Mouse (Mus musculus) kidney, adult 2 months (tissue): ENCODE measurements at regions not wholly inside any gene's neighbourhood (a gene's known extent, or its start where the extent isn't known, plus 50 kb on each side); places are given as distances from the start of the nearest gene placed in this dataset.
A peak's percentile ranks its signal among the peaks of the same experiment; 100 is the strongest.

Source experiments
- DNase-seq: peaks from one replicate; pipeline ENCODE4 v3.0.0; 2021
- H3K27ac ChIP-seq: fragments of 200-500 bp; 2 replicates; pipeline ENCODE4 v1.5.1; 2012; ENCODE audit warnings: low read depth, low read length, control low read depth, inconsistent platforms; ENCODE audit not compliant: insufficient read depth
- H3K27me3 ChIP-seq: fragments of 200-500 bp; replicated peaks from 2 replicates; pipeline ENCODE4 v1.6.1; 2012; ENCODE audit warnings: mild to moderate bottlenecking, moderate library complexity, low read length, inconsistent platforms; ENCODE audit not compliant: control insufficient read depth, insufficient read depth
- H3K36me3 ChIP-seq: fragments of 200-500 bp; 2 replicates; pipeline ENCODE4 v1.6.1; 2012; ENCODE audit warnings: mild to moderate bottlenecking, moderate library complexity, low read length, inconsistent platforms; ENCODE audit not compliant: control insufficient read depth, insufficient read depth
- H3K4me1 ChIP-seq: fragments of 200-500 bp; 2 replicates; pipeline ENCODE4 v1.6.1; 2011; ENCODE audit warnings: low read length; ENCODE audit not compliant: control insufficient read depth, insufficient read depth
- H3K4me3 ChIP-seq: fragments of 200-500 bp; 2 replicates; pipeline ENCODE4 v1.5.1; 2011; ENCODE audit warnings: mild to moderate bottlenecking, low read depth, low read length, control low read depth; ENCODE audit not compliant: insufficient read depth
- CTCF ChIP-seq: fragments of 200-500 bp; conservative IDR thresholded peaks from 2 replicates; pipeline ENCODE4 v1.5.1; 2011; ENCODE audit warnings: low read depth, mild to moderate bottlenecking, control low read depth, low read length, moderate library complexity, mixed read lengths; ENCODE audit not compliant: insufficient read depth, insufficient read length
- POLR2A ChIP-seq: fragments of 200-500 bp; IDR thresholded peaks from one replicate; pipeline ENCODE4 v1.6.1; 2011; ENCODE audit warnings: low read depth, low read length, control low read depth
- WGBS: fragments of 180-500 bp; shearing (Covaris S2); methylation state at CpG from one replicate; pipeline ENCODE4 v1.1.7; 2018; 5-methylcytosine and 5-hydroxymethylcytosine counted together

- Histone ChIP-seq H3K27me3 (no peaks in the 10 kb centered on the region), H3K27ac (no peak overlapping the region), H3K4me3 (no peak overlapping the region), H3K36me3 (no peaks in the 10 kb centered on the region), H3K4me1 (no peaks in the 10 kb centered on the region)
- DNase-seq: no peak
- TF ChIP-seq CTCF: no peak
- 91% methylated on average over 2 of the region's 2 CpGs for WGBS
These were observed 705.8 kb upstream of the Ddx18 start for GRCm38 (mm10) chr1:122273579-122273978.

GRCm38 (mm10) chr1:122243031-122243430 lies 675.2 kb upstream of the Ddx18 start:
- Histone ChIP-seq H3K4me3 (no peak overlapping the region), H3K36me3 (no peaks in the 10 kb centered on the region), H3K27me3 (no peaks in the 10 kb centered on the region), H3K27ac (no peak overlapping the region), H3K4me1 (no peaks in the 10 kb centered on the region)
- WGBS: 65% methylated on average over 2 of the region's 2 CpGs
- TF ChIP-seq POLR2A: no peak
- no peak for DNase-seq

DNA sequence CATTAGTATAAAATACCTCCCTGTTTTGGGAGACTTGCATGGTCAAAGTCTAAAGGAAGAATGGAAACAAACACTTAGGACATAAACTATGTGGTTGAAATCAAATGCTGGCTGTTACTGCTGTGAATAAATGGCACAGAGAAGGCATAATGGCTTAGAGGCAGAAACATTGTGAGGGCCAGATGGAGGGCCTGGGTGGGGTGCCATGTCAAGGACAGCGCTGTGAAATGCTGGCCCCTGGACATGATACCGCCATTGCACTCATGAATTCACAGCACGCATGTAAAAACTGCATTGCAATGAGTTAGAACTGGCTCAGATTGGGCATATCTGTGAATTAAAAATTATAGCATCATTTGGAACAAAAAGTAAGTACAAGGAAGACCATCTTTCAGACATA lies 673.7 kb upstream of the Ddx18 start:
- Histone ChIP-seq H3K36me3 (no peaks in the 10 kb centered on the region), H3K27ac (no peak overlapping the region), H3K4me3 (no peak overlapping the region), H3K4me1 (no peaks in the 10 kb centered on the region), H3K27me3 (no peaks in the 10 kb centered on the region)
- 95% methylated on average over 3 of the region's 3 CpGs for WGBS
- TF ChIP-seq POLR2A (no peak), CTCF (no peak)
- DNase-seq: no peak

DNA sequence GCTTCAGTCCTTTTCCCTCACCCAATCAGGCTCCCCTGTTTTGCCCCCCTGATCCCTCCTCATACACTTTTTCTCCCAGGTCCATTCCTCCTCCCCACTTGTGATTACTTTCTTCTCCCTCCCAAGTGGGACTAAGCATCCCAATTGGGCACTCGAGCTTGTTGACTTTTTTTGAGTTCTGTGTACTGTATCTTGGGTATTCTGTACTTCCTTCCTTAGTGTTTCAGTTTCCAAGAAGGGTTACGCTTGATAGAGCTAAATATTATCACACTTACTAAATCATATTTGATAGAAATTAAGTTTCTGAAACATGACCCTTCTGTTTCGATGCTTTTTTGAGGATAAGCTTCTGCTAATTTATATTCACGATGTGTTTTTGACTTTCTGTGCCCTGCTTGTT lies 662.7 kb upstream of the Ddx18 start:
- 68% methylated on average over 4 of the region's 4 CpGs for WGBS
- no peak for DNase-seq
- H3K36me3 ChIP-seq: no peaks in the 10 kb centered on the region
- no peak overlapping the region for H3K4me3 ChIP-seq
- no peak for TF ChIP-seq CTCF
- TF ChIP-seq POLR2A: no peak
- H3K4me1 ChIP-seq: no peaks in the 10 kb centered on the region
- no peak overlapping the region for H3K27ac ChIP-seq
- H3K27me3 ChIP-seq: no peaks in the 10 kb centered on the region

GRCm38 (mm10) chr1:122212484-122212883 lies 644.7 kb upstream of the Ddx18 start:
- Histone ChIP-seq H3K4me3 (no peak overlapping the region), H3K4me1 (no peaks in the 10 kb centered on the region), H3K36me3 (no peaks in the 10 kb centered on the region), H3K27ac (no peak overlapping the region), H3K27me3 (no peaks in the 10 kb centered on the region)
- 23% methylated on average over 2 of the region's 2 CpGs for WGBS
- TF ChIP-seq CTCF (no peak), POLR2A (no peak)
- DNase-seq: no peak

GRCm38 (mm10) chr1:122208619-122209018 lies 640.8 kb upstream of the Ddx18 start:
- no peak for DNase-seq
- no peaks in the 10 kb centered on the region for H3K4me1 ChIP-seq
- TF ChIP-seq CTCF: no peak
- no peak for TF ChIP-seq POLR2A
- H3K36me3 ChIP-seq: no peaks in the 10 kb centered on the region
- no peak overlapping the region for H3K27ac ChIP-seq
- no peaks in the 10 kb centered on the region for H3K27me3 ChIP-seq
- no peak overlapping the region for H3K4me3 ChIP-seq
- 81% methylated on average over 2 of the region's 2 CpGs for WGBS

- H3K36me3 ChIP-seq: no peaks in the 10 kb centered on the region
- 74% methylated on average over 2 of the region's 2 CpGs for WGBS
These were observed 601.8 kb upstream of the Ddx18 start for GRCm38 (mm10) chr1:122169547-122169946.

DNA sequence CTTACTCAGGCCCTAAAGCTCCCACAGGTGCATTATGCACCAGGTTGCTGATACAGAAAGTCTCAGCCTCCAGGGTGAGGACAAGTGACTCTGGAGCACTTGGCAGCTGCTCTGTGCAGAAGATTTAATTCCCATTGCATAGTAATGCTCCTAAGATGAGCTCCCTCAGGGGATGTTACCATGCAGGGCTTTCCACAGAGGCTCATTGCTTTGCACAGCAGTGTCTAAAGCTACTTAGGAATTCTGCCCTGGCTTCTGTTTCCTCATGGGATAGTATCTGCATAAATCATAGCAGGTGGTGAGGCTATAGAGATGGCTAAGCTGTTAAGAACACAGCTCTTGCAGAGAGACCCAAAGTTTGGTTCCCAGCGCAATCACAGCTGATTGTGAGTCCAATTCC lies 594.0 kb upstream of the Ddx18 start:
- TF ChIP-seq CTCF (no peak), POLR2A (no peak)
- no peaks in the 10 kb centered on the region for H3K27me3 ChIP-seq
- WGBS: 95% methylated on average over 1 of the region's 1 CpGs
- no peak overlapping the region for H3K27ac ChIP-seq
- DNase-seq: no peak
- no peaks in the 10 kb centered on the region for H3K36me3 ChIP-seq
- no peak overlapping the region for H3K4me3 ChIP-seq
- no peaks in the 10 kb centered on the region for H3K4me1 ChIP-seq

More at GRCm38 (mm10) chr1:122169547-122169946, 601.8 kb upstream of the Ddx18 start:
- H3K4me3 ChIP-seq: no peak overlapping the region
- peak; percentile 4 for DNase-seq
- no peak overlapping the region for H3K27ac ChIP-seq
- TF ChIP-seq POLR2A: no peak
- TF ChIP-seq CTCF: no peak; the same call in 1 of the 2 replicates
- H3K27me3 ChIP-seq: no peaks in the 10 kb centered on the region
- no peaks in the 10 kb centered on the region for H3K4me1 ChIP-seq

- Histone ChIP-seq H3K36me3 (no peaks in the 10 kb centered on the region), H3K27ac (no peak overlapping the region), H3K27me3 (no peaks in the 10 kb centered on the region), H3K4me1 (no peaks in the 10 kb centered on the region), H3K4me3 (no peak overlapping the region)
- peak; percentile 1 for DNase-seq
- no peak for TF ChIP-seq POLR2A
- no peak for TF ChIP-seq CTCF
These were observed 573.6 kb upstream of the Ddx18 start for GRCm38 (mm10) chr1:122141362-122141761.
